Mouse (Mus musculus): Measurements from ENCODE around the gene Hhipl1. TPM values are rescaled to one million over a fixed set of nuclear protein-coding genes. Genes with fewer than 3 reads are reported as not detected.

The Hhipl1 gene
- polyA plus RNA-seq, 1 experiment: 1.8 TPM

DNA sequence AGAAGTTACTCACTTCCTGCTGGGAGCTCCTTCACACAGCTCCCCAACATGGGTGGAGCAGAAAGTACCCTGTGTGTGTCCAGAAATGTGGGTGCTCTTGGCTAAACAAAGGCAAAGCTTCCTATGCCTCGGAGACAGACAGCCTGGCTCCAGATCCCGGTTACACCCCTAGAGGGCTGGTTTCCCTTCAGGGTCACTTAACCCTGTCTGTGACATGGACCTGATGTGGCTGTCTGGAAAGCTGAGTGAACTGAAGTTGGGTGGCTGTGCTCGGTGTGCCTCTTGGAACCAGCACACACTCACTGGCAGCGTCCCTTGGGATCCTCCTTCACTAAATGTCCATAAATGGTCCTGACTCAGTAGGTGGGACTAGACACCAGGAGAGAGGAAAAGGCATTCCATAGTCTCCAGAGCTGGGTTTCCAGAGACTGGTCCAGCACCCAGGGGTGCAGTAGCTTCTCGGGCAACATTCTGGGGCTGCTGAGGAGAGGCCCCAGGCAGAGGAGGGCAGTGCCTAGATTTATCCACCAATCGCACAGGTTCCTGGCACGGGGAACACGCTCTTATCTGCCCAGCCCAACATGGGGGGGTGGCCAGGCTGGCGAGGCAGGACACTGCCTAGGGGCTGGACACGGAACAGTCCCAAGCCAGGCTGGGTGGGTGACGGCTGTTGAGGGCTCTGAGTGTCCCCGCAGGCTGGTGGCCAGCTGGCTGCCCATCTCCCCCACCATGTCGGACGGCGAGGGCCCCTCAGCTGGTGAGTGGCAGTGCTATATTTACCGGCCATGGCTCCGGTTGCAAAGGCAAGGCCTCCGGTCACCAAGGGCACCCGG, 64.7 kb downstream of the Hhipl1 start, which contains the start of gene Eml1:
Eml1 (plus strand) TSS at position 362 of the 833 bp plus-strand sequence.
- no peaks in the 10 kb centered on the region for H3K36me3 ChIP-seq (ENCODE audit: control insufficient read depth, insufficient read depth, low read length)
- TF ChIP-seq CTCF (IDR thresholded peaks at IDR 0.05; ENCODE audit: extremely low read depth, insufficient read depth, insufficient read length, insufficient replicate concordance): no peak
- TF ChIP-seq POLR2A (IDR thresholded peaks at IDR 0.05; ENCODE audit: low read depth, low read length): no peak
- WGBS: 50% methylated on average over 19 of the region's 19 CpGs
- DNase-seq (ENCODE audit: low read depth in 1 of 2, low spot score in 2 of 2): no peak
- peak within 1 kb of the TSS; percentile 37; the same call in 1 of the 2 replicates for H3K27ac ChIP-seq (ENCODE audit: insufficient read depth, low read length)
- no peak within 1 kb of the TSS; the same call in 1 of the 2 replicates for H3K4me3 ChIP-seq (ENCODE audit: extremely low read depth, insufficient read depth, insufficient read length)
- H3K4me1 ChIP-seq (ENCODE audit: control insufficient read depth, insufficient read depth, insufficient read length): peaks cover 2% of the 10 kb centered on the region; the same call in 1 of the 2 replicates
- no peaks in the 10 kb centered on the region for H3K27me3 ChIP-seq (ENCODE audit: control insufficient read depth, insufficient read depth, low read length)

DNA sequence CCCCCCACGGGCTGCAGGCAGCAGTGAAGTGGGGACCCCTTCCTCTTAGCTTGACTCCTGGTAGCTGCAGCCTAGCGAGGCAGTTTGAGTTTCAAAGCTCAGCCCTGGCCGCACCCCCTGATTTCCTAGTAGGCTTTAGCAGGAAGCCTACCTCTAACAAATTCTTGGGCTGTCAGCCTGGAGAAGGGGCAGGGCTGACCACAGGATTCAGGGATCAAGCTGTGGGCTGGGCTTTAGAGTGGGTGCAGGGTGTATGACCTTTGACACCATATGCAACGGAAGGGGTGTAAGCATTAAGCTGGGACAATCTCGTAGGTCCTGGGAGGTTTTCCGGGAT, 65.3 kb downstream of the Hhipl1 start:
- Histone ChIP-seq H3K36me3 (ENCODE audit: control insufficient read depth, insufficient read depth, low read length) (no peaks in the 10 kb centered on the region), H3K27ac (ENCODE audit: insufficient read depth, low read length) (peak overlapping the region; percentile 37; the same call in 1 of the 2 replicates), H3K4me1 (ENCODE audit: control insufficient read depth, insufficient read depth, insufficient read length) (peaks cover 2% of the 10 kb centered on the region; the same call in 1 of the 2 replicates), H3K4me3 (ENCODE audit: extremely low read depth, insufficient read depth, insufficient read length) (no peak overlapping the region; the same call in 1 of the 2 replicates), H3K27me3 (ENCODE audit: control insufficient read depth, insufficient read depth, low read length) (no peaks in the 10 kb centered on the region)
- TF ChIP-seq CTCF (IDR thresholded peaks at IDR 0.05; ENCODE audit: extremely low read depth, insufficient read depth, insufficient read length, insufficient replicate concordance) (no peak), POLR2A (IDR thresholded peaks at IDR 0.05; ENCODE audit: low read depth, low read length) (no peak)
- no peak for DNase-seq (ENCODE audit: low read depth in 1 of 2, low spot score in 2 of 2)
- 58% methylated on average over 6 of the region's 6 CpGs for WGBS

DNA sequence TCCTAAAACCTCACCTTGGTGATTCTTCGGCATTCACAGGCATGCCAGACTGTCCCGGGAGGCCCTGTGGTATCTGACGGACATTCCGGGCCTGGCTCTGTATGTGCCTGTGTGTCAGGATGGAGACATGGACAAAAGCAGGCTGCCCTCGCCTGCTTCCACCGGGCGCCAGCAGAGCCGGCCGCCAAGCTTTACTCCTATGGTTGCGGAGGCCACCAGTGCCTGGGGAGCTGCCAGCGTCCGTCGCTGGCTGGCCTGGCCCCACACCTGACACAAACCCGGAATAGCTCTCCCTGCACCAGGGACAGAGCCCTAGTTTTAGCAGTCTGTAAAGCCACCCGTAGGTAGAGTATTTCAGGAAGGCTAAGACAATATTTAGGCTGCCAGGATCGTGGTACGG, 66.2 kb downstream of the Hhipl1 start:
- TF ChIP-seq POLR2A (IDR thresholded peaks at IDR 0.05; ENCODE audit: low read depth, low read length) (no peak), CTCF (IDR thresholded peaks at IDR 0.05; ENCODE audit: extremely low read depth, insufficient read depth, insufficient read length, insufficient replicate concordance) (no peak)
- DNase-seq (ENCODE audit: low read depth in 1 of 2, low spot score in 2 of 2): no peak
- WGBS: 89% methylated on average over 17 of the region's 17 CpGs
- no peaks in the 10 kb centered on the region for H3K27me3 ChIP-seq (ENCODE audit: control insufficient read depth, insufficient read depth, low read length)
- H3K4me3 ChIP-seq (ENCODE audit: extremely low read depth, insufficient read depth, insufficient read length): no peak overlapping the region
- no peak overlapping the region for H3K27ac ChIP-seq (ENCODE audit: insufficient read depth, low read length)
- H3K36me3 ChIP-seq (ENCODE audit: control insufficient read depth, insufficient read depth, low read length): no peaks in the 10 kb centered on the region
- H3K4me1 ChIP-seq (ENCODE audit: control insufficient read depth, insufficient read depth, insufficient read length): peaks cover 2% of the 10 kb centered on the region; the same call in 1 of the 2 replicates

DNA sequence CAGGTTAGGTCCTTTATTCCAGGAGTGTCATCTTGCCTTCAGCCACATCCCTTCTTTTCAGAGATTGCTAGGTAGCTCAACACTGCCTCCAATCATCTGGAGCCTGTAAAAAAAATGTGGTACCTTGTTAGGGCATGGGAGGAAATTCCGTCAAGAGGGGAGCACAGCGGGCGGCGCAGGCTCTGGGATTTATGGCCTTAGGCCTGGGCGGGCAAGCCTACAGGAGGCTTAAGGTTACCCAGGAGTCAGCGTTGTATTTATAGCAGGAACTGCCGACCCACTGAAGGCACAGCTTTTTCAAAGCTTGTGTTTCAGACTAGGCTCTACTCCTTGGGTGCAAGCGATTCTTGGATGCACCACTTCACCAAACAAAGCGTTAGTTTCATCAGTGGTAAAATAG, 67.5 kb downstream of the Hhipl1 start:
- H3K4me1 ChIP-seq (ENCODE audit: control insufficient read depth, insufficient read depth, insufficient read length): peaks cover 2% of the 10 kb centered on the region; the same call in 1 of the 2 replicates
- H3K4me3 ChIP-seq (ENCODE audit: extremely low read depth, insufficient read depth, insufficient read length): no peak overlapping the region
- H3K36me3 ChIP-seq (ENCODE audit: control insufficient read depth, insufficient read depth, low read length): no peaks in the 10 kb centered on the region
- no peaks in the 10 kb centered on the region for H3K27me3 ChIP-seq (ENCODE audit: control insufficient read depth, insufficient read depth, low read length)
- WGBS: 76% methylated on average over 9 of the region's 9 CpGs
- no peak for DNase-seq (ENCODE audit: low read depth in 1 of 2, low spot score in 2 of 2)
- TF ChIP-seq CTCF (IDR thresholded peaks at IDR 0.05; ENCODE audit: extremely low read depth, insufficient read depth, insufficient read length, insufficient replicate concordance) (no peak), POLR2A (IDR thresholded peaks at IDR 0.05; ENCODE audit: low read depth, low read length) (no peak)
- H3K27ac ChIP-seq (ENCODE audit: insufficient read depth, low read length): no peak overlapping the region

DNA sequence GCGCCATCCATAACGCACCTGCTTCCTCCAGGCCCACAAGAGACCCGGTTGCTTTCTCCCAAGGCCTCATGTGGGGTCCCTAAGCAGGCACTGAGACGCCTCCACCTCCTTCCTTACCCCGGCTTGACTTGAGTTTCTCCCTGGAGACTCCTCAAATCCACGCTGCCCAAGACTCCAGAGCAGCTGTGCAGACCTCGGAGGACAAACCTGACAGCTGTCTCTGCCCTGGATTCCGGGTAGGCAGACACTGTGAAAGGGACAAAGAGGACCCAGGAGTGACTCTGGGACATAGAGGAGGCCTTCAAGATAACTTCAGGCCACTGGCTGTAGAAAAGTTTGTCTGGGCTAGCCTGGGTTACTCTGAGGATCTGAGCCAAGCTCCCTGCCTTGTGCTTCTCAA, 68.6 kb downstream of the Hhipl1 start:
- no peak for TF ChIP-seq CTCF (IDR thresholded peaks at IDR 0.05; ENCODE audit: extremely low read depth, insufficient read depth, insufficient read length, insufficient replicate concordance)
- TF ChIP-seq POLR2A (IDR thresholded peaks at IDR 0.05; ENCODE audit: low read depth, low read length): no peak
- H3K4me3 ChIP-seq (ENCODE audit: extremely low read depth, insufficient read depth, insufficient read length): no peak overlapping the region
- no peak for DNase-seq (ENCODE audit: low read depth in 1 of 2, low spot score in 2 of 2)
- H3K4me1 ChIP-seq (ENCODE audit: control insufficient read depth, insufficient read depth, insufficient read length): peaks cover 2% of the 10 kb centered on the region; the same call in 1 of the 2 replicates
- no peaks in the 10 kb centered on the region for H3K27me3 ChIP-seq (ENCODE audit: control insufficient read depth, insufficient read depth, low read length)
- H3K27ac ChIP-seq (ENCODE audit: insufficient read depth, low read length): no peak overlapping the region
- no peaks in the 10 kb centered on the region for H3K36me3 ChIP-seq (ENCODE audit: control insufficient read depth, insufficient read depth, low read length)
- 82% methylated on average over 8 of the region's 8 CpGs for WGBS

DNA sequence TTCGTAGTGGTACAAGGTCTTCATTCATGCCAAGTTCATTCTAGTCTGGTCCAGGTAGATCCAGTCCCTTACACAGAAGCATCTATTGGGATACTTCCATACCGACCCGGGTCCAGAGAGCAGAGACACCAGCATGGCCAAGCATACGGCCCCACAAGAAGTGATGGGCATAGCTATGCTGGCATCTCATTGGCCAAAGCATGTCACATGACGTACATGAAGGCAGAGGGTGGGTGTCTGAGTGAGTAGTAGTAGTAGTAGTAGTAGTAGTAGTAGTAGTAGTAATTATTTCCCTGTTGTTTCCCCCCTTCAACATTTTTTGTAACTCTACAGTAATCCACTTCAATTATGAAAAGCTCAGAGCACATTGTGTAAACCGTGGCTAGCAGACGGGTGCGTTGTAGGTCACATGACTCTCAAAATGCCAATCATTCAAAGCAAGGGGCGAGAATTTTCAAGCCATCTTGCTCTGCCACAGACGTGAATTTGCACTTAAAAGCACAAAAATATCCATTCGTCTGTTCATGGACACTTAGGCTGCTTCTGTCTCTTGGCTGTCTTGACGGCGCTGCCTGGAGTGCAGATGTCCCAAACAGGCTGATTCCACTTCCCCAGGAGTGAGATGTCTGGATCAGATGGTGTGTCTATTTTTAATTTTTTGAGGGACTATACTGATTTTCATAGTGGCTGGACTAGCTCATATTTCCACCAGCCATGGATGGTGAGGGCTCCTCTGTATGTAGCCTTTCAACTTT, 72.5 kb downstream of the Hhipl1 start:
- Histone ChIP-seq H3K27me3 (ENCODE audit: control insufficient read depth, insufficient read depth, low read length) (no peaks in the 10 kb centered on the region), H3K4me1 (ENCODE audit: control insufficient read depth, insufficient read depth, insufficient read length) (no peaks in the 10 kb centered on the region), H3K4me3 (ENCODE audit: extremely low read depth, insufficient read depth, insufficient read length) (no peak overlapping the region), H3K27ac (ENCODE audit: insufficient read depth, low read length) (no peak overlapping the region), H3K36me3 (ENCODE audit: control insufficient read depth, insufficient read depth, low read length) (no peaks in the 10 kb centered on the region)
- DNase-seq (ENCODE audit: low read depth in 1 of 2, low spot score in 2 of 2): no peak
- TF ChIP-seq CTCF (IDR thresholded peaks at IDR 0.05; ENCODE audit: extremely low read depth, insufficient read depth, insufficient read length, insufficient replicate concordance) (no peak), POLR2A (IDR thresholded peaks at IDR 0.05; ENCODE audit: low read depth, low read length) (no peak)
- 84% methylated on average over 13 of the region's 13 CpGs for WGBS

Other genes starting within 250 kb of the Hhipl1 start
- gene Setd3, start 127.0 kb upstream of the Hhipl1 start, polyA plus RNA-seq (2012; rRNA removed): 8.2 and 9.6 TPM in 2 replicates
- gene Ccnk, start 126.7 kb upstream of the Hhipl1 start, polyA plus RNA-seq (2012; rRNA removed): 15.0 and 15.5 TPM in 2 replicates
- gene Ccdc85c, start 30.8 kb upstream of the Hhipl1 start, polyA plus RNA-seq (2012; rRNA removed): 3.4 and 4.6 TPM in 2 replicates
- gene Cyp46a1, start 28.1 kb downstream of the Hhipl1 start, polyA plus RNA-seq (2012; rRNA removed): 3.7 and 3.9 TPM in 2 replicates
- 9.3 and 10.2 TPM in 2 replicates for gene Eml1, start 64.7 kb downstream of the Hhipl1 start, polyA plus RNA-seq (2012; rRNA removed)
- 213 and 226 TPM in 2 replicates for gene Evl, start 248.4 kb downstream of the Hhipl1 start, polyA plus RNA-seq (2012; rRNA removed)

Measured in spleen, adult 2 months (tissue).